Mouse (Mus musculus): ENCODE results near the gene Rgs6.

DNA sequence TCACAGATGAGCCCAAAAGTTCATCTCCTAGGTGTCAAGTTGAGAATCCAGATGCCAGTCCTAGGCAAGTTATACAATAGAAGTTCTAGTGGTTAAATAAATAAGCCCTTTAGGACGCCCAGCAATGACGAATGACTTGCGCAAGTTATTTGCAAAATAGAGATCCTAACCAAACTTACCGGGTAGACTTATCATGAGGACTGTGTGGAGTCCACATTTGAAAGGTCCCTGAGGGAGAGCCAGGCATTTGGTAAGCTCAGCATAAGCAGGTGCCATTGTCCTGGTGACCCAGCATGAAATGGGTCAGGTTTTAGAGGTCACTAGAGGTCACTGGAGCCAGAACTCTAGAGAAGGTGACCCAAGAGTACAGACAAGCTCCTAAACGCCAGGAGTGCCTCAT, 467.6 kb downstream of the Rgs6 start:
- TF ChIP-seq POLR2A (IDR thresholded peaks at IDR 0.05; ENCODE audit: borderline replicate concordance, extremely low read depth, insufficient read depth, insufficient read length, poor library complexity, severe bottlenecking) (no peak), CTCF (IDR thresholded peaks at IDR 0.05; ENCODE audit: borderline replicate concordance, extremely low read depth, insufficient read depth, insufficient read length) (no peak)

All from brain, embryonic 14.5 days (tissue).